Mouse (Mus musculus) midbrain, embryonic 14.5 days (tissue): ENCODE measurements at regions not wholly inside any gene's neighbourhood (a gene's known extent, or its start where the extent isn't known, plus 50 kb on each side); places are given as distances from the start of the nearest gene placed in this dataset.

Source experiments
- ATAC-seq: fragments of 200-750 bp; cut with Nextera tagmentation; 2 replicates; pipeline ENCODE4 v1.8.0; 2017; ENCODE audit warnings: moderate number of reproducible peaks, moderate library complexity; ENCODE audit not compliant: low FRiP score, low TSS enrichment
- DNase-seq: peaks from one replicate; pipeline ENCODE4 v3.0.0-alpha.2; 2015
- H3K27ac ChIP-seq: fragments of 300-500 bp; sonication (generic); replicated peaks from 2 replicates; pipeline ENCODE4 v1.5.1; 2014; ENCODE audit warnings: mild to moderate bottlenecking, low read depth, low read length, moderate library complexity
- H3K27me3 ChIP-seq: fragments of 300-500 bp; sonication (generic); 2 replicates; pipeline ENCODE4 v1.6.1; 2014; ENCODE audit warnings: low read length, control low read depth, mixed read lengths; ENCODE audit not compliant: control insufficient read depth, insufficient read depth
- H3K36me3 ChIP-seq: fragments of 300-500 bp; sonication (generic); 2 replicates; pipeline ENCODE4 v1.6.1; 2014; ENCODE audit warnings: low read length, control low read depth; ENCODE audit not compliant: control insufficient read depth, insufficient read depth
- H3K4me1 ChIP-seq: fragments of 300-500 bp; sonication (generic); 2 replicates; pipeline ENCODE4 v1.6.1; 2014; ENCODE audit warnings: mild to moderate bottlenecking, antibody characterized with exemption, low read length, control low read depth; ENCODE audit not compliant: control insufficient read depth, insufficient read depth
- H3K4me2 ChIP-seq: fragments of 300-500 bp; sonication (generic); 2 replicates; pipeline ENCODE4 v1.6.1; 2014; ENCODE audit warnings: mild to moderate bottlenecking, low read length, moderate library complexity
- H3K4me3 ChIP-seq: fragments of 300-500 bp; sonication (generic); replicated peaks from 2 replicates; pipeline ENCODE4 v1.5.1; 2014; ENCODE audit warnings: low read depth, low read length
- H3K9ac ChIP-seq: fragments of 300-500 bp; sonication (generic); replicated peaks from 2 replicates; pipeline ENCODE4 v1.6.1; 2014; ENCODE audit warnings: mild to moderate bottlenecking, low read length, moderate library complexity
- H3K9me3 ChIP-seq: fragments of 300-500 bp; sonication (generic); 2 replicates; pipeline ENCODE4 v1.6.1; 2016; ENCODE audit warnings: low read length, control low read depth, mixed read lengths; ENCODE audit not compliant: control insufficient read depth
- WGBS: fragments of 180-500 bp; shearing (Covaris S2); extraction: QIAGEN DNeasy Blood & Tissue Kit; methylation state at CpG from one replicate; pipeline ENCODE4 v1.1.7; 2014; 5-methylcytosine and 5-hydroxymethylcytosine counted together

- ATAC-seq (no peak), DNase-seq (no peak)
- no peaks in the 10 kb centered on the region for H3K4me1 ChIP-seq
- no peaks in the 10 kb centered on the region for H3K27me3 ChIP-seq
- H3K9me3 ChIP-seq, result no peaks in the 10 kb centered on the region
- no peak overlapping the region for H3K27ac ChIP-seq
- 86% methylated on average over 3 of the region's 3 CpGs for WGBS
- H3K4me3 ChIP-seq, result no peak overlapping the region
- H3K36me3 ChIP-seq, result no peaks in the 10 kb centered on the region
- no peak overlapping the region for H3K4me2 ChIP-seq
- no peak overlapping the region for H3K9ac ChIP-seq
These were observed 218.3 kb upstream of the Clnk start for GRCm38 (mm10) chr5:39094875-39095274.

- H3K36me3 ChIP-seq, result no peaks in the 10 kb centered on the region
- peak; percentile 58; the same call in 1 of the 2 replicates for ATAC-seq
- no peak overlapping the region for H3K9ac ChIP-seq
- H3K27ac ChIP-seq, result no peak overlapping the region
- H3K4me3 ChIP-seq, result no peak overlapping the region
- DNase-seq, result peak; percentile 54
- WGBS, result 27% methylated on average over 11 of the region's 11 CpGs
- H3K27me3 ChIP-seq, result no peaks in the 10 kb centered on the region
- H3K4me1 ChIP-seq, result no peaks in the 10 kb centered on the region
- H3K9me3 ChIP-seq, result no peaks in the 10 kb centered on the region
- H3K4me2 ChIP-seq, result no peak overlapping the region
These were observed 200.1 kb upstream of the Clnk start for GRCm38 (mm10) chr5:39076555-39077178.

GRCm38 (mm10) chr5:39069683-39070082 lies 193.1 kb upstream of the Clnk start:
- no peaks in the 10 kb centered on the region for H3K27me3 ChIP-seq
- 52% methylated on average over 3 of the region's 3 CpGs for WGBS
- no peaks in the 10 kb centered on the region for H3K9me3 ChIP-seq
- ATAC-seq (no peak), DNase-seq (no peak)
- H3K4me1 ChIP-seq, result no peaks in the 10 kb centered on the region
- no peak overlapping the region for H3K4me2 ChIP-seq
- H3K9ac ChIP-seq, result no peak overlapping the region
- no peak overlapping the region for H3K4me3 ChIP-seq
- no peak overlapping the region for H3K27ac ChIP-seq
- H3K36me3 ChIP-seq, result no peaks in the 10 kb centered on the region

- Histone ChIP-seq H3K27me3 (no peaks in the 10 kb centered on the region), H3K9me3 (no peaks in the 10 kb centered on the region), H3K9ac (no peak overlapping the region), H3K27ac (no peak overlapping the region), H3K4me1 (no peaks in the 10 kb centered on the region), H3K4me3 (no peak overlapping the region), H3K36me3 (no peaks in the 10 kb centered on the region), H3K4me2 (no peak overlapping the region)
- DNase-seq, result no peak
- 94% methylated on average over 3 of the region's 3 CpGs for WGBS
- no peak for ATAC-seq
These were observed 186.4 kb upstream of the Clnk start for GRCm38 (mm10) chr5:39063061-39063460.

- H3K27me3 ChIP-seq, result no peaks in the 10 kb centered on the region
- no peaks in the 10 kb centered on the region for H3K36me3 ChIP-seq
- no peak overlapping the region for H3K9ac ChIP-seq
- no peak for ATAC-seq
- H3K4me2 ChIP-seq, result no peak overlapping the region
- WGBS, result 86% methylated on average over 8 of the region's 8 CpGs
- no peak overlapping the region for H3K27ac ChIP-seq
- no peaks in the 10 kb centered on the region for H3K9me3 ChIP-seq
- no peaks in the 10 kb centered on the region for H3K4me1 ChIP-seq
- DNase-seq, result no peak
- H3K4me3 ChIP-seq, result no peak overlapping the region
These were observed 176.1 kb upstream of the Clnk start for GRCm38 (mm10) chr5:39052490-39053250.

- DNase-seq (no peak), ATAC-seq (no peak)
- WGBS, result 92% methylated on average over 3 of the region's 3 CpGs
- Histone ChIP-seq H3K4me2 (no peak overlapping the region), H3K27me3 (no peaks in the 10 kb centered on the region), H3K27ac (no peak overlapping the region), H3K9me3 (no peaks in the 10 kb centered on the region), H3K4me1 (no peaks in the 10 kb centered on the region), H3K4me3 (no peak overlapping the region), H3K36me3 (no peaks in the 10 kb centered on the region), H3K9ac (no peak overlapping the region)
These were observed 173.9 kb upstream of the Clnk start for GRCm38 (mm10) chr5:39050512-39050911.

- Histone ChIP-seq H3K9ac (no peak overlapping the region), H3K27me3 (no peaks in the 10 kb centered on the region), H3K9me3 (no peaks in the 10 kb centered on the region), H3K27ac (no peak overlapping the region), H3K36me3 (no peaks in the 10 kb centered on the region), H3K4me1 (no peaks in the 10 kb centered on the region), H3K4me2 (no peak overlapping the region), H3K4me3 (no peak overlapping the region)
- 71% methylated on average over 2 of the region's 2 CpGs for WGBS
- ATAC-seq (no peak), DNase-seq (no peak)
These were observed 172.5 kb upstream of the Clnk start for GRCm38 (mm10) chr5:39049141-39049540.

- WGBS, result 96% methylated on average over 2 of the region's 2 CpGs
These were observed 163.9 kb upstream of the Clnk start for GRCm38 (mm10) chr5:39040467-39040866.

GRCm38 (mm10) chr5:39023241-39023640 lies 146.6 kb upstream of the Clnk start:
- H3K36me3 ChIP-seq, result no peaks in the 10 kb centered on the region
- ATAC-seq (no peak), DNase-seq (no peak)
- 90% methylated on average over 4 of the region's 4 CpGs for WGBS
- no peak overlapping the region for H3K4me2 ChIP-seq
- no peaks in the 10 kb centered on the region for H3K27me3 ChIP-seq
- no peak overlapping the region for H3K4me3 ChIP-seq
- H3K9ac ChIP-seq, result no peak overlapping the region
- no peak overlapping the region for H3K27ac ChIP-seq
- no peaks in the 10 kb centered on the region for H3K4me1 ChIP-seq
- H3K9me3 ChIP-seq, result no peaks in the 10 kb centered on the region

More at GRCm38 (mm10) chr5:39040467-39040866, 163.9 kb upstream of the Clnk start:
- Histone ChIP-seq H3K27ac (no peak overlapping the region), H3K9me3 (no peaks in the 10 kb centered on the region), H3K4me1 (no peaks in the 10 kb centered on the region), H3K36me3 (no peaks in the 10 kb centered on the region), H3K4me2 (no peak overlapping the region), H3K4me3 (no peak overlapping the region), H3K9ac (no peak overlapping the region), H3K27me3 (no peaks in the 10 kb centered on the region)
- ATAC-seq (no peak), DNase-seq (no peak)
